Mouse (Mus musculus) common myeloid progenitor, adult 5-6 weeks (primary cell): ENCODE results near the gene Vim. TPM values are rescaled to one million over a fixed set of nuclear protein-coding genes. Genes with fewer than 3 reads are reported as not detected.

Experiments used
- ATAC-seq: replicated peaks from 2 replicates; pipeline ENCODE4 v1.8.0; 2016; ENCODE audit warnings: low read depth, mild to moderate bottlenecking, moderate TSS enrichment, inconsistent platforms; ENCODE audit not compliant: poor library complexity, severe bottlenecking
- total RNA-seq: library from RNA; stranded (forward); fragments of 200-1000, 187-1606 nt; gene quantifications from 2 replicates; pipeline ENCODE4 v1.2.3, GENCODE M21; 2017

The Vim gene
- total RNA-seq = 707 and 896 TPM in 2 replicates

- ATAC-seq = peak; percentile 55
Observed at GRCm38 (mm10) chr2:13573408-13574065, at the start of gene Vim. Gene Vim, plus strand, starts transcription at chr2:13573927.

- no peak for ATAC-seq
Observed at GRCm38 (mm10) chr2:13526205-13526604, 47.5 kb upstream of the Vim start.

- ATAC-seq = no peak
Observed at GRCm38 (mm10) chr2:13527125-13527524, 46.6 kb upstream of the Vim start.

- ATAC-seq = no peak
Observed at GRCm38 (mm10) chr2:13527531-13527930, 46.2 kb upstream of the Vim start.

GRCm38 (mm10) chr2:13529253-13529933 is 44.3 kb upstream of the Vim start:
- ATAC-seq = peak; percentile 56

- ATAC-seq = no peak
Observed at GRCm38 (mm10) chr2:13530639-13531038, 43.1 kb upstream of the Vim start.

- no peak for ATAC-seq
Observed at GRCm38 (mm10) chr2:13536747-13537146, 37.0 kb upstream of the Vim start.

- ATAC-seq = peak; percentile 46
Observed at GRCm38 (mm10) chr2:13537733-13538132, 36.0 kb upstream of the Vim start.

- ATAC-seq = peak; percentile 67
Observed at GRCm38 (mm10) chr2:13538258-13538657, 35.5 kb upstream of the Vim start.

- no peak; the same call in 1 of the 2 replicates for ATAC-seq
Observed at GRCm38 (mm10) chr2:13538704-13539377, 34.9 kb upstream of the Vim start.

GRCm38 (mm10) chr2:13539860-13540259 is 33.9 kb upstream of the Vim start:
- 0 out of 2 replicates have a peak, but pooled peaks have one; percentile 15 for ATAC-seq

- ATAC-seq = peak; percentile 10; the same call in 1 of the 2 replicates
Observed at GRCm38 (mm10) chr2:13543519-13544124, 30.1 kb upstream of the Vim start.

- peak; percentile 88 for ATAC-seq
Observed at GRCm38 (mm10) chr2:13544193-13544824, 29.4 kb upstream of the Vim start, which contains the start of gene Trdmt1. Gene Trdmt1, minus strand, starts transcription at chr2:13544668.

- no peak for ATAC-seq
Observed at GRCm38 (mm10) chr2:13548749-13549148, 25.0 kb upstream of the Vim start.

- ATAC-seq = no peak
Observed at GRCm38 (mm10) chr2:13553966-13554365, 19.8 kb upstream of the Vim start.

GRCm38 (mm10) chr2:13556239-13556638 is 17.5 kb upstream of the Vim start:
- no peak for ATAC-seq

GRCm38 (mm10) chr2:13557145-13558030 is 16.3 kb upstream of the Vim start:
- peak; percentile 53 for ATAC-seq

- ATAC-seq = peak; percentile 95
Observed at GRCm38 (mm10) chr2:13558607-13559262, 15.0 kb upstream of the Vim start.

GRCm38 (mm10) chr2:13559303-13559702 is 14.4 kb upstream of the Vim start:
- no peak for ATAC-seq
